14 mouse cellular contexts compared by ENCODE assay signal in the genomic region with DNA sequence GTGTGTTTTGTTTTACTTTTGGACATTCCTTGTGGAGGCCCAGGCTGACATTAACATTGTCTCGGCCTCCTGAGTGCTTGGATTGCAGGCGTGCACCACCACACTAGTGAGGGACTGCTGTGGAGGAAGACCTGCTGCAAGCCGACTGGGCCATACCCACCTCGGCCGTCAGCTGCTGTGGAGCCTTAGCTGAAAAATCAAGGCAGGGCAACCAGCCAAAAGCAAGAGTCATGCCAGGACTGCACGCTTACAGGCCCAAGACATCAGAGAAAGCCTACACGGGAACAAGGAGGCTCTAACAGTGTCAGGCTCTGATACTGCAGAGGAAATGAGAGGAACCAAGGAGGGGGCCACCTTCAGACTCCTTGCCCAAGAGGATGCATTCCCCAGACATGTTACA. TPM values are rescaled to one million over a fixed set of nuclear protein-coding genes. Genes with fewer than 3 reads are reported as not detected.
DNase-seq lines count a peak whose midpoint lies in the region; ATAC-seq lines count a peak whose summit lies in the region.
"Had no signal": no experiment of that assay in that cellular context is flagged by ENCODE, and none has a peak within 500 bp of the region (broad histone marks: within the 10 kb centered on the region; RNA-seq: fewer than 3 reads in every experiment).

No protein-coding gene starts in this region.

- ATAC-seq in kidney, embryonic 15.5 days (replicated peaks; ENCODE audit: low FRiP score): peak; percentile 43; the same call in 1 of the 2 replicates
- no peak for ATAC-seq in kidney, embryonic 16.5 days (ENCODE audit: low FRiP score, low TSS enrichment)
- no peak for ATAC-seq in CD4-positive, CD25-positive, alpha-beta regulatory T cell, adult 4 months
- ATAC-seq: lung, postnatal 0 days had no signal

- H3K4me1 ChIP-seq in kidney, embryonic 15.5 days: 0 out of 2 replicates have a peak, but pooled peaks cover 3% of the 10 kb centered on the region
- peaks cover 3% of the 10 kb centered on the region; the same call in 1 of the 2 replicates for H3K4me1 ChIP-seq in kidney, embryonic 16.5 days (ENCODE audit: insufficient read depth, low read length)
- H3K4me1 ChIP-seq: hindbrain, embryonic 15.5 days; midbrain, embryonic 12.5 days; neural tube, embryonic 12.5 days had no signal

- H3K36me3 ChIP-seq in kidney, embryonic 15.5 days: peaks cover 53% of the 10 kb centered on the region
- H3K36me3 ChIP-seq in kidney, embryonic 16.5 days (ENCODE audit: insufficient read depth, low read length): peaks cover 40% of the 10 kb centered on the region

- no peak overlapping the region for H3K9ac ChIP-seq in kidney, embryonic 15.5 days
- H3K9ac ChIP-seq in kidney, embryonic 16.5 days (replicated peaks; ENCODE audit: low read length): no peak overlapping the region
- H3K9ac ChIP-seq: hindbrain, embryonic 15.5 days; midbrain, embryonic 12.5 days; neural tube, embryonic 12.5 days had no signal

- no peak overlapping the region for H3K27ac ChIP-seq in kidney, embryonic 15.5 days
- no peak overlapping the region for H3K27ac ChIP-seq in kidney, embryonic 16.5 days (ENCODE audit: low read length)
- H3K27ac ChIP-seq: hindbrain, embryonic 15.5 days; midbrain, embryonic 12.5 days; neural tube, embryonic 12.5 days had no signal

- H3K4me3 ChIP-seq in kidney, embryonic 15.5 days (replicated peaks): no peak overlapping the region
- H3K4me3 ChIP-seq in kidney, embryonic 16.5 days (ENCODE audit: low read length): no peak overlapping the region
- H3K4me3 ChIP-seq: hindbrain, embryonic 15.5 days; midbrain, embryonic 12.5 days; neural tube, embryonic 12.5 days had no signal

- no peaks in the 10 kb centered on the region for H3K9me3 ChIP-seq in kidney, embryonic 15.5 days (replicated peaks)
- no peaks in the 10 kb centered on the region for H3K9me3 ChIP-seq in kidney, embryonic 16.5 days (ENCODE audit: low read length)
- H3K9me3 ChIP-seq: hindbrain, embryonic 15.5 days; midbrain, embryonic 12.5 days; neural tube, embryonic 12.5 days had no signal

- no peak overlapping the region for H3K4me2 ChIP-seq in kidney, embryonic 15.5 days
- no peak overlapping the region for H3K4me2 ChIP-seq in kidney, embryonic 16.5 days (replicated peaks; ENCODE audit: low read depth, low read length)
- H3K4me2 ChIP-seq: hindbrain, embryonic 15.5 days; midbrain, embryonic 12.5 days; neural tube, embryonic 12.5 days had no signal

- no peaks in the 10 kb centered on the region for H3K27me3 ChIP-seq in kidney, embryonic 15.5 days
- no peaks in the 10 kb centered on the region for H3K27me3 ChIP-seq in kidney, embryonic 16.5 days (ENCODE audit: insufficient read depth, low read length)
- H3K27me3 ChIP-seq: hindbrain, embryonic 15.5 days; midbrain, embryonic 12.5 days; neural tube, embryonic 12.5 days had no signal

- WGBS in kidney, embryonic 15.5 days: 93% methylated on average over 7 of the region's 7 CpGs
- WGBS in kidney, embryonic 16.5 days: 89% methylated on average over 7 of the region's 7 CpGs

- DNase-seq in cerebellum, adult 9-11 months: peak; percentile 5
- DNase-seq in cerebellum, adult 8-10 months: no peak
- DNase-seq in adrenal gland, adult 2 months: peak; percentile 52
- peak; percentile 35 to 50 for DNase-seq in cerebellum, postnatal 14 days
- DNase-seq in spleen, adult 18-20 months: no peak
- DNase-seq: gastrocnemius, postnatal 25 days; thymus, postnatal 25 days had no signal

RNA-seq across cellular contexts. Expression of a gene that starts 35.6 kb away (rescaled TPM):
- polyA plus RNA-seq in kidney, embryonic 15.5 days (2015; fragmentation: Nextera tagmentation; extraction: Ambion mirVana): 189 and 196 TPM in 2 replicates
- polyA plus RNA-seq in kidney, embryonic 16.5 days (2015; fragmentation: Nextera tagmentation; extraction: Ambion mirVana): 186 and 196 TPM in 2 replicates
- total RNA-seq in adrenal gland, adult 2 months (2021): 100 to 1,000 TPM; 141 to 185 TPM
- 68.7 and 87.2 TPM in 2 replicates for polyA plus RNA-seq in adrenal gland, adult 2 months (2012; rRNA removed)
- 100 to 1,000 TPM; 545 to 584 TPM for polyA plus RNA-seq in CD4-positive, CD25-positive, alpha-beta regulatory T cell, adult 4 months (2017; shearing (Covaris generic))

Comparison
In these comparisons a context has a peak if more than half of its experiments do, and no peak if none do; other contexts are left out.
1. DNase-seq: peak in cerebellum, adult 9-11 months (single experiment), adrenal gland, adult 2 months (single experiment) and cerebellum, postnatal 14 days (2 of 2); none in cerebellum, adult 8-10 months (single experiment) and spleen, adult 18-20 months (0 of 2).